Comparison of ENCODE assay signal across 8 mouse cellular contexts in the genomic region with DNA sequence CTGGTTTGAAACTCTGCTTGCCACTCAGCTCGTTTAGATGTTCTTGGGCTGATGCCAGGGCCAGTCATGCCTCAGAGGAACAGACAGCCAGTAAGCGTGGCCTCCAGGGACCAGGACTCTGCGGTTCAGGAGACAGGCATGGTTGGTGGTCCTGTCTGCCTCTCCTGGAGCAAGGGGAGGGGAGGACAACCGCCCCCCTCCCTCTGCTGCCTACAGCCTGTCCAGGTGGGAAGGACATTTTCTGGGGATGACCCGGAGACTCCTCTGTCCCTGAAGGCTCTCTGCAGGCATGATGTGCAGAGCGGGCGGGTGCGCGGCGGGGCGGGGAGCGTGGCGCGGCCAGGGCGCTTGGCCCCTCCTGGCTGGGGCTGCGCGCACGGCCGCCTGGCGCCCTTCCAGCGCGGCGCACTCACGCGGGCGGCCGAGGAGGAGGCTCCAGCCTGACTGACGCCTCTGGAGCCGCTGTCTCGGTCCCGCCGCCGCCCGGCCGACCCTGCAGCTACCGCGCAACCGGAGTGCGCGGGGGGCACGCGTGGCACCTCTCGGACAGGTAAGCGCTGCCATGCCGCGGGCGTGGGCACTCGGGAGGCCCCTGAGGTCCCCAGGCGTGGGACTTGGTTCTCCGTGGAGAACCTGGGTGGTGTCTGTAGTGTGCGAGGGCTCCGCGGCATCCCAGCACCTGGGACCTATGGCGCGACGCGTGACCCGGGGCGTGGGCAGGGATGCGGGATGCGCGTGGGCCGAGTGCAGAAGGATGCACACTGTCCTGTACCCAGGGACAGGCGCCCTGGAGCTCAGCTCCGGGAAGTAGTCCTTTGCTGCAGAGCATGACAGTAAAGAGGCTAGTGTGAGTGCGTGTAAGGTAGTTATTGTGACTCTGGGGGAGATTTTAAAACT. TPM values are rescaled to one million over a fixed set of nuclear protein-coding genes. Genes with fewer than 3 reads are reported as not detected.
DNase-seq lines count a peak whose midpoint lies in the region; ATAC-seq lines count a peak whose summit lies in the region.

A gene (plus strand): TSS at position 438 of the 897 bp plus-strand sequence.

- peaks cover 5% of the 10 kb centered on the region; the same call in 1 of the 2 replicates for H3K27me3 ChIP-seq in intestine, embryonic 16.5 days (replicated peaks; ENCODE audit: control insufficient read depth, insufficient read depth, low read length)
- H3K27me3 ChIP-seq in midbrain, embryonic 10.5 days (ENCODE audit: low read depth, poor library complexity, severe bottlenecking), result peaks cover 45% of the 10 kb centered on the region
- H3K27me3 ChIP-seq in stomach, embryonic 14.5 days (ENCODE audit: control insufficient read depth, insufficient read depth, low read length), result no peaks in the 10 kb centered on the region

- H3K4me1 ChIP-seq in intestine, embryonic 16.5 days (ENCODE audit: control insufficient read depth, insufficient read depth, low read length), result peaks cover 10% of the 10 kb centered on the region
- H3K4me1 ChIP-seq in midbrain, embryonic 10.5 days, result peaks cover 24% of the 10 kb centered on the region
- peaks cover 9% of the 10 kb centered on the region; the same call in 1 of the 2 replicates for H3K4me1 ChIP-seq in stomach, embryonic 14.5 days (ENCODE audit: control insufficient read depth, insufficient read depth, low read length)

- under 1% methylated on average over 65 of the region's 66 CpGs for WGBS in intestine, embryonic 16.5 days
- WGBS in midbrain, embryonic 10.5 days, result under 1% methylated on average over 66 of the region's 66 CpGs
- WGBS in stomach, embryonic 14.5 days, result under 1% methylated on average over 65 of the region's 66 CpGs

- H3K4me3 ChIP-seq in intestine, embryonic 16.5 days (ENCODE audit: low read length), result peak within 1 kb of the TSS; percentile 58
- H3K4me3 ChIP-seq in midbrain, embryonic 10.5 days, result peak within 1 kb of the TSS; percentile 67
- peak within 1 kb of the TSS; percentile 69 for H3K4me3 ChIP-seq in stomach, embryonic 14.5 days (ENCODE audit: low read depth, low read length)

- peak within 1 kb of the TSS; percentile 92 for H3K4me2 ChIP-seq in intestine, embryonic 16.5 days (ENCODE audit: low read depth, low read length)
- H3K4me2 ChIP-seq in stomach, embryonic 14.5 days (replicated peaks; ENCODE audit: low read depth, low read length), result peak within 1 kb of the TSS; percentile 96

- intact Hi-C loops in gastrocnemius, postnatal 36 days (cut with DNase I), result no loop called here
- intact Hi-C loops in left cerebral cortex, postnatal 36 days (cut with DNase I), result no loop called here

- H3K9ac ChIP-seq in intestine, embryonic 16.5 days (ENCODE audit: low read depth, low read length), result peak within 1 kb of the TSS; percentile 71
- peak within 1 kb of the TSS; percentile 66 for H3K9ac ChIP-seq in stomach, embryonic 14.5 days (replicated peaks; ENCODE audit: low read depth, low read length)

- ATAC-seq in intestine, embryonic 16.5 days, result peak; percentile 92
- peak; percentile 81 for ATAC-seq in stomach, embryonic 14.5 days (ENCODE audit: insufficient number of reproducible peaks, insufficient read depth, low FRiP score, low read depth)

- H3K36me3 ChIP-seq in intestine, embryonic 16.5 days (ENCODE audit: control insufficient read depth, insufficient read depth, low read length), result peaks cover 4% of the 10 kb centered on the region; the same call in 1 of the 2 replicates
- peaks cover 18% of the 10 kb centered on the region for H3K36me3 ChIP-seq in midbrain, embryonic 10.5 days
- peaks cover 2% of the 10 kb centered on the region; the same call in 1 of the 2 replicates for H3K36me3 ChIP-seq in stomach, embryonic 14.5 days (ENCODE audit: control insufficient read depth, insufficient read depth, low read length)

- H3K9me3 ChIP-seq in intestine, embryonic 16.5 days (ENCODE audit: control insufficient read depth, low read length), result no peaks in the 10 kb centered on the region
- H3K9me3 ChIP-seq in midbrain, embryonic 10.5 days (replicated peaks), result 0 out of 2 replicates have a peak, but pooled peaks cover 2% of the 10 kb centered on the region
- no peaks in the 10 kb centered on the region for H3K9me3 ChIP-seq in stomach, embryonic 14.5 days (ENCODE audit: control insufficient read depth, low read depth, low read length)

- peak within 1 kb of the TSS; percentile 67 for H3K27ac ChIP-seq in intestine, embryonic 16.5 days (ENCODE audit: low read length)
- peak within 1 kb of the TSS; percentile 75 for H3K27ac ChIP-seq in midbrain, embryonic 10.5 days (replicated peaks)
- H3K27ac ChIP-seq in stomach, embryonic 14.5 days (ENCODE audit: low read length), result peak within 1 kb of the TSS; percentile 68

- peak; percentile 90 for DNase-seq in adrenal gland, postnatal 14 days
- DNase-seq in embryo, embryonic 10.5 days (ENCODE audit: low spot score), result peak; percentile 57
- DNase-seq in gastrocnemius, postnatal 36 days, result peak; percentile 21 to 30
- peak; percentile 60 to 72 for DNase-seq in left cerebral cortex, postnatal 36 days (ENCODE audit: low spot score in 2 of 2)
- peak; percentile 49 for DNase-seq in midbrain, embryonic 10.5 days (ENCODE audit: low spot score)
- DNase-seq in thymus, postnatal 25 days, result no peak

RNA-seq across cellular contexts. Expression of the gene that starts here (rescaled TPM):
- 10.6 and 12.0 TPM in 2 replicates for total RNA-seq in adrenal gland, postnatal 14 days (2021)
- total RNA-seq in gastrocnemius, postnatal 36 days (2021), result under 1 TPM; 0.17 to 0.41 TPM
- 1.0 and 1.4 TPM in 2 replicates for polyA plus RNA-seq in intestine, embryonic 16.5 days (2015; fragmentation: Nextera tagmentation; extraction: Ambion mirVana)
- total RNA-seq in left cerebral cortex, postnatal 36 days (2021), result 1 to 10 TPM; 7.3 to 8.1 TPM
- polyA plus RNA-seq in midbrain, embryonic 10.5 days (2016; fragmentation: Nextera tagmentation; extraction: Ambion mirVana), result 0.11 and 0.14 TPM in 2 replicates
- polyA plus RNA-seq in stomach, embryonic 14.5 days (2014; fragmentation: Nextera tagmentation; extraction: Ambion mirVana), result 3.0 and 3.2 TPM in 2 replicates

Comparison
In these comparisons a context has a peak if more than half of its experiments do, and no peak if none do; other contexts are left out.
1. Peak in DNase-seq in gastrocnemius, postnatal 36 days; RNA of the gene not detected or under 1 TPM.
2. Peak in DNase-seq, H3K4me3 ChIP-seq and H3K27ac ChIP-seq in midbrain, embryonic 10.5 days; RNA of the gene not detected or under 1 TPM.